Mouse (Mus musculus) brain, embryonic 14.5 days (tissue): ENCODE data around the gene Ankdd1a.

ENCODE experiments used
- CTCF ChIP-seq: fragments of 200-500 bp; IDR thresholded peaks from 2 replicates; pipeline ENCODE4 v1.5.1; 2012; ENCODE audit warnings: inconsistent platforms, mild to moderate bottlenecking, moderate library complexity, borderline replicate concordance; ENCODE audit not compliant: insufficient read depth, insufficient read length; ENCODE audit errors: extremely low read depth
- POLR2A ChIP-seq: fragments of 200-500 bp; IDR thresholded peaks from 2 replicates; pipeline ENCODE4 v1.6.1; 2012; ENCODE audit warnings: mild to moderate bottlenecking, inconsistent platforms, borderline replicate concordance; ENCODE audit not compliant: poor library complexity, insufficient read depth, insufficient read length, severe bottlenecking; ENCODE audit errors: extremely low read depth

GRCm38 (mm10) chr9:65546413-65546695 lies 26.4 kb upstream of the Ankdd1a start:
- TF ChIP-seq POLR2A, result no peak
- no peak for TF ChIP-seq CTCF
